Mouse (Mus musculus): ENCODE data around the gene Gm3238.

GRCm38 (mm10) chr10:77794976-77795375 lies 23.9 kb upstream of the Gm3238 start, which contains the start of gene Gm9639:
- TF ChIP-seq CTCF (IDR thresholded peaks at IDR 0.05; ENCODE audit: borderline replicate concordance, control insufficient read depth, extremely low read depth, insufficient read depth, low read length, poor library complexity) = no peak
- no peak for TF ChIP-seq POLR2A (IDR thresholded peaks at IDR 0.05; ENCODE audit: control insufficient read depth, extremely low read depth, insufficient read depth, low read length, poor library complexity)

All from thymus, adult 2 months (tissue).